Mouse (Mus musculus): Measurements from ENCODE around the gene Vmn2r95. TPM values are rescaled to one million over a fixed set of nuclear protein-coding genes. Genes with fewer than 3 reads are reported as not detected.
"Not testable (repeated sequence)": the region's sequence is repeated elsewhere in the genome, so short reads cannot be mapped to it uniquely, and the experiment has no call there.

Vmn2r95 gene
- not detected in 2 replicates for polyA plus RNA-seq (2012; rRNA removed)

DNA sequence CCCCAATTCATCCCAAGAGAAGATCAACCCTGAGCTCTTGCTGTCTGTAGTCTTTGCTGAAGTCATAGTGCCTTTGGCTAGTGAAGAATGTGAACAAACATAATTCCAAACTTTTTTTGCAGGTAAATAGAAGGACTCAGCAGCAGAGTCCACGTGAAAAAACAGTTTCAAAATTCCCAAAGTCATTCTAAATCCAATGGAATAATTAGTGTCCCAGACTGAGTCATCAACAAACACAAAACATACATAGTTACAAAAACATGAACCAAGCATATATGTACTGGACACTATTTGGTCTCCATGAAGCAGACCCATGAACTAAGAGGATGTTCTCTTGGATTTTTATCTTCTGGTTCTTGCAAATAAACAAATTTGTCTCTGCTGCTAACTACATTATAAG lies at the start of gene Vmn2r95:
Gene Vmn2r95, plus strand, starts transcription at position 301 of the 400 bp plus-strand sequence.
- no peak for DNase-seq (ENCODE audit: low spot score)

DNA sequence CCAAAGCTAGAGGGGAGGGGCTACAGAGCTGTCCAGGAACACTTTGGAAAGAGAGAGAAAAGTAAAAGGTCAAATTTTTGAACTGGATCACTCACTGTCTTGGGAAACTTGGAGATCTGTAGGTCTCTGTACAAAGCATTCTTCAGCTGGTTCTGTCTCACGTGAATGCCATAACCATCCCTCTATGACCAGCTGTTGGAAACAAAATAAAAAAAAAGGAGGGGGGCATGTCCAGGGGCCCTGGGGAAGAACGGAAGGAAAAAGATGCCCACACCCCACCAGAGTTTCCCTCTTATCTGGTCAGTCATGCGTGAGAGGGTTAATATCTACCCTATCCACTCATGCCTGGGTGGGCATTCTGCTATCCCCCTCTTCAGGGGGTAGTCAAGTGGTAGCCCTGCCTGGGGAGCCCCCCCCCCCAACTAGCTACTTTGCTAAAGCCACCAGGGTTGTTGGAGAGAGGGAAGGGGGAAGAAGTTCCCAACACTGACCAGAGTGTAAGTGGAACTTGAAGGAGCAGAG lies 31.8 kb downstream of the Vmn2r95 start:
- no peak for DNase-seq (ENCODE audit: low spot score)

DNA sequence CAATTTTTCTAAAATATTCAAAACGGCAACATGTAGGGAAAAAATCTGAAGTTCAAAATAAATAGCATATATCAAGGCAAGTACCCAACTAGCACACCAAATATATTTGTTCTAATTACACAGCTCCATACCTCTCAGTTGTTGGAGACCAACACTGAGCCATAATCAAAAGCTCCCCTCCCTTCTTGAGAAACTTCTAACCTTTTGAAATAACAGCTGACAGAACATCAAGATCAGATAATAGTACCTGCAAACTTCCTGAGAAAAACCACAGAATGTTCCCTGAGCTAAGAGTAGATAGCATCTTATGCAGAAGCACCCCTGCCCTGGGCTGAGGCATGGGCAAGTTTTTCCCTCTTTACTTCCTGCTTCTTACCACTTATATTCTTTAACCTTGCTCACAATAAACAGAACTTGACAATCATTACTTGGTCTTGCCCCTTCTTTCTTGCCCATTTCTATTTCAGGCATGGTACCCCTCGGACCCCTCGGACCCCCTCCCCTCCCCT lies 34.3 kb downstream of the Vmn2r95 start:
- not testable (repeated sequence) for DNase-seq (ENCODE audit: low spot score)

DNA sequence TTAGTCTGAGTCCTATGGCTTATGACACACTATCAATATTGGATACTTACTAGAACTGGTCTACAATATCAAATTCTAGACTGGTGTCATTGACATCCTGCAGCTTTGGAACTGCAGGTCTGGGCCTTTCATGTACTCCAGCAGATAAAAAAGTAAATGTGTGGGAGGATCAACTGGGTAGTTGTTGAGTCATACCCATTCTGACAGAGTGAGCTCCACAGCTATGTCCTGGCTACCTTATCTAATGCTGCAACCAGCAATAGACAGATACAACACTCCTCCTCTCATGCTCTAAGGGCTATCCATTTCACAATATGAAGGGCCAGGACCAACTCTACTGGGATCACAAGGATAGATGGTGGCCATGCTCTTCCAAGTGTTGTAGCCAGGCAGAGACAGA lies 38.8 kb downstream of the Vmn2r95 start:
- no peak for DNase-seq (ENCODE audit: low spot score)

DNA sequence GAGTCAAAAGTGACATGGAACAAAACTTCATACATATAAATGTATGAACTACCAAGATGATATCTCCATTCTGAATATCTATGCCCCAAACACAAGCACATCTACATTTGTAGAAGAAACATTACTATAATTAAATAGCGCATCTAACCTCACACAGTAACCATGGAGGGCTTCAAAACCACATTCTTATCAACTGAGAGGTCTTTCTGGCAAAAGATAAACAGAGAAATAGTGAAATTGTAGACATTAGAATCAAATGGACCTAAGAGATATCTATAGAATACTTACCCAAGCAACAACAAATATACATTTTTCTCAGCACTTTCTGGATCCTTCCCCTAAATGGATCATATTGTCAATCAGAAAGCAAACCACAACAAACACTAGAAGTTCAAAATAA lies 56.0 kb downstream of the Vmn2r95 start:
- no peak for DNase-seq (ENCODE audit: low spot score)

Other genes starting within 250 kb of the Vmn2r95 start
- gene Vmn2r94, start 146.3 kb upstream of the Vmn2r95 start, polyA plus RNA-seq (2012; rRNA removed): not detected in 2 replicates
- not detected in 2 replicates for gene Vmn2r93, start 126.0 kb upstream of the Vmn2r95 start, polyA plus RNA-seq (2012; rRNA removed)
- 0.03 TPM in 1 of 2 replicates, not detected in the other for gene Vmn2r96, start 149.1 kb downstream of the Vmn2r95 start, polyA plus RNA-seq (2012; rRNA removed)

Measured in urinary bladder, adult 2 months (tissue).